Mouse (Mus musculus): ENCODE data around the gene Meiob.
A peak's percentile ranks its signal among the peaks of the same experiment; 100 is the strongest.

Gene Meiob

DNA sequence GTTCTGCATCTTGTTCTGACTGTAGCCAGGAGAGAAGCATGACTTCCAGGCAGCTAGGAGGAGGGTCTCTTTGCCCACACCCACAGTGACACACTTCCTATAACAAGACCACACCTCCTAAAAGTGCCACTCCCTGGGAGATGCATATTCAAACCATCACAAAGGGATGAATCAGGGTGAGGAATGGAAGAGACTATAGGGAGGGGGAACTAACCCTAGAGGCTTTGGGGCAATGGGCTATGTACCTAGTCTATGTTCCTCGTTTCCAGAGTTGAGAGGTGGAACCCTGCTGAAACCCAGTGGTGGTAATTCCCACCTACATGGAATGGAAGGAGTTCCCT lies 70.3 kb downstream of the Meiob start:
- DNase-seq (ENCODE audit: low spot score): no peak

- DNase-seq (ENCODE audit: low spot score): no peak
These were observed 70.9 kb downstream of the Meiob start for GRCm38 (mm10) chr17:24874989-24875388.

DNA sequence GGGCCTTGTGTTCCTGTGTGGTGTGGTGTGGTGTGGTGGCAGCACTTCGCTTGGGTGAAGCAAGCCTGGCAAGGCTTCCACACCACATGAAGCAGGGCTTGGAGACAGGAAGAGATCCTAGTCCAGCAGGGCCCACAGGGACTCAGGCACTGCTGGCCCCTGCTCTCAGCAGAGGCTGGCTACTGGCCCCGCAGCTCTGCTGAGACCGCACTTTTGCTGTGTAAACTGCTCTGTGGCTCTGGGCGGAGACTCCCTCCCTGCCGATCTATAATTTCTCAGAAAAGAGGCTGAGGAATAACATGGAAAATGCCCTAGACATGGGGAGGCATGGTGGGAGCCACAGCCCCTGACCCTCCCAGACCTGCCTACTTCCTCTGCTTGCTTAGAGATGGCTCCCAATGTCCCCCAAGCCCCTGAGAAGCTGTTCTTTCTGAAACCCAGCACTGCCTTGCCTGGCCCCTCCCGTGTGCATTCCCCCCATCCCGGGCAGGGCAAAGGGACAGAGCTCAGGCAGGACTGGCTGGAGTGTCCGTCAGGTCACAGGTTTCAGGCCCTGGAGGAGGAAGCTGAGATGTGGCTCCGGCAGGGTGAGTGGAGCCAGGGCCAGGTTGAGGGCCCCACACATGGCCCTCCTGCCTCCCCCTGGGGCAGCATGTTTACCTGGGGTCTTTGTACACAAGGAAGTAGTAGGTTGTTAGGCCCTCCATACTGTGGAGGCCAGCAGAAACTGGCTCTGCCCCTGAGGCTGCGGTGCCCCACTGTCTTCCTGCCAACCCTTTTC lies 73.4 kb downstream of the Meiob start:
- DNase-seq (ENCODE audit: low spot score): no peak

- DNase-seq (ENCODE audit: low spot score): no peak
These were observed 74.0 kb downstream of the Meiob start for GRCm38 (mm10) chr17:24878117-24878397.

DNA sequence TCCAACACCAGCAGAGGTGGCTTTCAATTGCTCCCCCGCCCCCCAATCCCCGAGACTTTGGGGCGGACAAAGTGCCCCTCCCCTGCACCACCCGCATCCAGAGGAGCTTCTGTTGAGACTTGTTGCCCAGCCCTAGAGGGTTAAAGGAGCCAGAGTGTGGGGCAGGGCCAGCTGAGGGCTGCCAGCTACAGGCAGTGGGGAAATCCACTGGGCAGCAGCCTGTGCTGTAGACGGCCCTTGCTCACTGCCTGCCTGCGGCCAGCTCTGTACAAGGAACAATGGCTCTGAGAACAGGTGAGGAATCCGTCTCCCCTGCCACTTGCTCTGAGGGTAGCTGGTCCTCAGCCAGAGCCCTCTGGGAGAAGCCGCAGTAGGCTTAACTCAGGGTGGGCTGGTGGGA lies 74.4 kb downstream of the Meiob start:
- no peak for DNase-seq (ENCODE audit: low spot score)

- DNase-seq (ENCODE audit: low spot score): peak; percentile 13
These were observed 77.8 kb downstream of the Meiob start for GRCm38 (mm10) chr17:24881738-24882440.

- no peak for DNase-seq (ENCODE audit: low spot score)
These were observed 80.3 kb downstream of the Meiob start for GRCm38 (mm10) chr17:24884391-24884790.

DNA sequence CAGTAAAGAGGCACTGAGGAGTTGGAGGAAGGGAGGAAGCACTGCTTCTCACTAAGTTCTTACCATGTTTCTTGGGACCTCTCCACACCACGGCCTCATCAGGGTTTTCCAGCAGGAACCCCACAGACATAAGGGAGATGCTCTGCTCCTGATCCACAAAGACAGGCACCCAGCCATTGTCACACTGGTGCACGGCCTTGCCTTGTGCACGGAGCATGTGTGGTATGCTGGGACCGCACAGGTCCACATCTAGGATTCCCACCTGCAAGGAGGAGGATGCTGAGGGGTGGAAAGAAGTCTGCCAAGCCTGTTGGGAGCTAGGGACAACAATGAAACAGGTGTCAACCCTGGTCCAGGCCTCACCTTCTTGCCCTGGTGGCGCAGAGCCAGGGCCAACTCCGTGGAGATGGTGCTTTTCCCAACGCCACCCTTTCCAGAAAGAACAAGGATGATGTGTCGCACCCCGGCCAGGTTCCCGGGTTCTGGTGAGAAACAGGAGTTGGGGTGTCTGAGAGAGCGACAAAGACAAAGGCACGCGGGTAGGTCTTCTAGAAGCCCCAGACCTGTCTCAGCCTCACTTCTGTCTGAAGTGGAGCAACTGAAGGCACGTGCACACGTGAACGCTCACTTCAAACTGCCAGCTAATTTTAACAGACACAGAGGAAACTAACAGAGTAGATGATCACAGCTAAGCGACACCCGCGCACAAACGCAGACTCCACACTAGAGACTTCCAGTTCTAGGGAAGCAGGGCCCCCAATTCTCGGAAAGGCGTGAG lies 81.5 kb downstream of the Meiob start:
- DNase-seq (ENCODE audit: low spot score): peak; percentile 17

DNA sequence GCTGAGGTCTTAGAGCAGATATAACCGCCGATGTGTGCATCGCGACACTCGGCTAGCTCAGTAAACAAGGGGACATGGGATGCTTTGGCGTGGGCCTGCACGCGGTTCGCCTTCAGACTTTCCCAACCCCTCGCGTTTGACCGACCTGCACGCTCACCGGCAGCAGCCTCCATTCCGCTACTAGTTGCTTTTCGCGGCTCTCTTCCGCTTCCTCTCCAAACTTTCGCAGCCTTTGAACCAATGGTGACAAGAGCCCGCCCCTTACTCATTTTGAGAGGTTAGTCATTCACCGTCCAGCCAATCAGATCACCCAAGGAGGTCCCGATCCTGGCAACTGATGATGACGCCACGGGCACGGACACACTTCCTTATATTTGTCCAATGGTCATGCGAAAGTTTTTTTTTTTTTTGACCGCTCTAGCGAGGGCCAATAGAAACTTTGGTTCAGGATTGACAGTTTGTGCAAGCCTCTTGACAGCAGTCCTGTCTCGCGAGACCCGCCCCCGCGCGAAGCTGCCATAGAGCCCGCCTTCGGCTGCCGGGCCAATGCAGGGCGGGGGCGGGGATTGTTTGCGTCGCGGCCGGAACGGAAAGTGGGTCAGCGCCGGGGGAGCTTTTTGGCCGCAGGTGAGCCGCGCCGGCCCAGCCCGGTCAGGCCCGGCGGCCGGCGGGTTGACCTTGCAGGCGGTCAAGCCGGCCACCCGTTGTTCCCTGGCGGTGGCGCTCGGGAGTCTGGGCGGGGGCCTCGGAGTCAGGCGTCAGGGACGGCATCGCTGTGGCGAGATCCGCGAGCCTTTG lies 82.2 kb downstream of the Meiob start, which contains the start of the genes Nubp2 and Spsb3:
Gene Nubp2, minus strand, starts transcription at position 216 of the 798 bp plus-strand sequence.
Gene Spsb3, plus strand, starts transcription at position 510 of the 798 bp plus-strand sequence.
- peak; percentile 99 for DNase-seq (ENCODE audit: low spot score)

DNA sequence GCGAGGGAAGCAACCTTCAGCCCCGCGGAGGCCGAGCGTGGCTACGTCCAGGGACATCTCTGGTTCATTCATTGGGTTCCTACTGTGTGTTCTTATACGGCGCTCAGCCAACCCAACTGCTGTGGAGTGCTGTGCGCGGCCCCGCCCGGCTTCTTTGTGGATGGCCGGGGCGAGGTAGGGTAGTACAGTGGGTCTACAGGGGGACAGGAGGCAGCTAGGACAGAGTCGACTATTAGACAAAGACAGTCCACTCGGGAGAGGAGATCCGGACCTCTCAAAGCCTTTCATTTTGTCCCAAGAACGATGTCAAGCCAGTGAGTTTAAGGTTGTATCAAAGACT lies 82.8 kb downstream of the Meiob start:
- DNase-seq (ENCODE audit: low spot score): no peak

DNA sequence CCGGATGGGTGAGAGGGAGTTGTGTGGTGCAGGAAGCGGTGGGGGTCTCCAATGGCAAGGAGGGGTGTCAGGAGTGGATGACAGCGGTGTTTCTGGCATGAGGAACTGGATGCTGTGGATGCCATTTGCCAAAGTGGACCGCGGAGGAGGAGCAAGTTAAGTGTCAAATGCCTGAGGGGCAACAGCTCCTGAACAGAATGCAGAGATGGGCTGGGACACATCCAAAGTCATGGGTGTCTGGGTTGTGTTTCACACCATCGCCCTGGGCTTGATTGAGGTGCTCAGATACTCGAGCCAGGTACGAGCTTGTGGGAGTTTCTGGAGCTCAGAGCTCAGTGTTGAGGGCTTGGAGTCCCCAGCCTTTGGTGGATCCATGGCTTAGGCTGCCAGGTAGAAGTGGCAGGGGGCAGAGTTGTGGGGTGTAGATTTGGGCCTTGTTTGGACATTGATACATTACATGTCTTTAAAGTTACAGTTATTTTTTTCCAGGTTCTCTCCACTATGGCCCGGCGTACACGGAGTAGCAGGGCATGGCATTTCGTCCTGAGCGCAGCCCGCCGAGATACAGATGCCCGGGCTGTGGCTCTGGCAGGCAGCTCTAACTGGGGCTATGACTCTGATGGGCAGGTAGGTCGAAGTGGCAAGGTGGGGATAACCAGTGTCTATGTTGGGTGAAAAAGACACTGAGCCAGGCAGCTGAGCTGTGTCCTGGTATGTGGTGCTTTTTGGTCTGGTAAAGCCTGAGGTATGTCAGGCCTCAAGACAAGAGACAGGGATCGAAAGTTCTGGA lies 83.4 kb downstream of the Meiob start:
- DNase-seq (ENCODE audit: low spot score): peak; percentile 24

- DNase-seq (ENCODE audit: low spot score): no peak
These were observed 84.8 kb downstream of the Meiob start for GRCm38 (mm10) chr17:24888862-24889261.

Data from layer of hippocampus, adult 11-12 months (tissue).